Mouse (Mus musculus): ENCODE measurements around the gene Atxn2l.

Atxn2l gene

DNA sequence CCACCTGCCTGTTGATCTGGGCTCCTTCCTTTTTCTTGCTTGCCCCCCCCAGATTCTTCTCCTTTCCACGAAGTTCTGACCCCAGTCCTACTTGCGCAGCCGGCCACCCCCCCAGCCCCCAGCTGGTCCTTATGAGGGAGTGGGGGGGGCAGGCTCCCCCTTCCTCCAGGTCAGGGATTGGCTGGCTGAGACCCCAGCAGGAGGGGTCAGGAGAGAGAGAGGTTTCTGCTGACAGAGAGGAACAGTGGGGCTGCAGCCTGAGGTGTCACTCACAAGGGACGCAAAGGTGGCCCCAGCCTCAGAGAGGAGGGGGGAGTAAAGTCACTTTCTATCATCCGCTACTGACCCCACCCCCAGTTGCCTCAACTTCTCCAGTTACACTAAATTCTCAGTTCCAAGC lies 40.2 kb downstream of the Atxn2l start, which contains the start of gene Atp2a1:
Gene Atp2a1, minus strand, starts transcription at position 105 of the 400 bp plus-strand sequence.
- no peak for DNase-seq (ENCODE audit: low read depth)

DNA sequence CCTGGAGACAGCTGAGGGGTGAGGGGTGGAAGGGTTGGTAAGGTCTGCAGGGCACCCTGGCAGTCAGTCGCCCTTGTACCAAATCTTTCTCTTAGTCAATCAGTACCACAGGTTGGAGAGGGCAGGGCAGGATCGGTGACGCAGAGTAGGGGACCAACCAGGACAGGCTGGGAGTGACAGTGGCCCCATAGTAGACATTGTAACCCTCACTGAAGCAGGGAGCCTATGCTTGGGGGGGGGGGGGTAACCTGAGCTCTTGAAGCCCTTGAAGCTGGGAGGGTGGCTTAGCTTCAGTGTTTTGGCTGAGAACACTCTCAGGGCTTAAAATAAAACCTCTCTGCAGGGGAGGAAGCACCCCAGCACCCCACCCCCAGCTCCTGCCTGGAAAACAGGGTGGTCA lies 41.6 kb downstream of the Atxn2l start:
- no peak for DNase-seq (ENCODE audit: low read depth)

DNA sequence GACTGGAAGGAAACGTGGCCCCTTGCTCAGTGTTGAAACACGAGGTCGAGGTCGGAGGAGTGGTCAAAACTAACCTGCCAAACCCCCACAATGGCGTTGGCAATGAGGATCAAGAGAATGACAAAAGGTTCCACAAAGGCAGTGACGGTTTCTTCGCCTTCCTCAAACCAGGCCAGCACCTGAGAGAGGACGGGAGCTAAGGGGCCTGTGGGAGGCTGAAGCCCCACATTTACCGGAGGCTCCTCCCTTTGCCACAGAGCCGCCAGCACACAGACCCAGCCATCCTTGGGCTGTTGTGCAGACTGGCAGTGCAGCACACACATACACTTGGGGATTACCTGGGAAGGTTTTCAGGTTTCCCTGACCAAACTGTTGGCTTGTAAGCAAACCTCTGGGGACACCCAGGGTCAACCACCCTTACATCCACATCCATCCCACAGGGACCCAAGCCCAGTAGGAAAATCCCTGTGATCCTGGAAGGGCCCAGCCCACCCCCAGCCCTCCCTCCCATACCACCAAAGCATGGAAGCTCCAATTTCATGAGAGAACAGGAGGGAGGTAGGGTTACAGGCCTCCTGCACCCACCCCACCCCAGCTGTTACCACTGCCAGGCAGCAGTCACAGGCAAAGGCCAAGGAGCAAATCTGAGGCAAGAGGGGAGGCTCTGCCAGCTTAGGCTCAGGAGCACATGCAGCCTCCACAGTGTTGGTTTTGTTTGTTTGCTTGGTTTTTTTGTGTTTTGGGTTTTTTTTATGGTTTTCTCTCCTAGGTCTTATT lies 42.4 kb downstream of the Atxn2l start:
- DNase-seq (ENCODE audit: low read depth): no peak

DNA sequence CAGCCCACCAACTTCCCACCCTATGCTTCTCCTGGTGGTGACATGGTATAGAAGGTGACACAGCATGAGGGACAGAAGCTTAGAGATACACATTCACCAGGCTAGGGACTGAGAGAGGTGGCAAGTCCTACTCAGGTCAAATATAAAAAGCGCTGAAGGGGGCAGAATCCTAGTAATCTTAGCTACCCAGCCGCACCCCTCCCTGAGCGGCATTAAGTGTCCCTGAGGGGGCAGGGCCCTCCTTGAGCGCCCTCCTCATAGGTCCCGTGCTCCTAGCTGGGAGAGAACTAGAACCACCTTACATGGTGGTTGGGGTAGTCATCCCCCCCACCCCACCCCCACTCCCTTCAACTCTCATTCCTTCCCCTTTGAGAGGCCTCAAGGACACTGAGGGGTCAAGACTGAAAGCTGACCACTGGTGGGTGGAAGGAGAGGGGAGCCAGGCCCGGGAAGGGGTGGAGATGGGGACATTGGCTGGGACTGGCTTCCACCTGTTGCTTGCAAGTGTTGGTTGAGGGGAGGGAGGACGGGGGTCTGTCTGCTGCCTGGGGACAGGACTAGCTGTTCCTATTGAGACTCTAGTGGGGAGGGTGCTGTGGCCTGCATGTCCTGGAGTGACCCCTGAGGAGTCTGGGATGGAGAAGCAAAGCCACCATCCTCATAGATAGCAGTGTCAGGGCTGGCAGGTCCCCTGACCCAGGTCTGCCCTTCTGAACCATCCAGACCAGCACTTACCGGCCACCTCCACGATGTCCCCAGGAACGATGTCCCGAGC lies 44.2 kb downstream of the Atxn2l start:
- DNase-seq (ENCODE audit: low read depth): no peak

DNA sequence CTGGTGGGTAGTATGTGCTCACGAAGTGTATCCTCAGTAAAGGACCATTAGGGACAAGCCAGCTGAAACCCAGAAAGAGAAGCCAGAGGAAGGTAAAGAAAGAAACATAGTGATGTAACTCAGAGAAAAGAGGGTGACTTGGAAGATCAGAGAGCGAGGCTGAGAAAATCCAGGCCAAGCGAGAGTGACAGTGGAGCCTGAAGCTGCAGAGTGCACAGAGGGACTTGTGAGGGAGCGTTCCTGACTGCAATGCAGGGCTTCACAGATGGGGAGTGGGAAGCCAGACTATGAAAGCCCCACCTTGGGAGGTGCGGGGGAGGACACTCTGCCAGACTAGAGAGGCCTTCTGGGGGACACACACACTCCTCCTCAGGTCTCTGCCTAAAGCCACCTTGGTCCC lies 45.0 kb downstream of the Atxn2l start:
- DNase-seq (ENCODE audit: low read depth): no peak

DNA sequence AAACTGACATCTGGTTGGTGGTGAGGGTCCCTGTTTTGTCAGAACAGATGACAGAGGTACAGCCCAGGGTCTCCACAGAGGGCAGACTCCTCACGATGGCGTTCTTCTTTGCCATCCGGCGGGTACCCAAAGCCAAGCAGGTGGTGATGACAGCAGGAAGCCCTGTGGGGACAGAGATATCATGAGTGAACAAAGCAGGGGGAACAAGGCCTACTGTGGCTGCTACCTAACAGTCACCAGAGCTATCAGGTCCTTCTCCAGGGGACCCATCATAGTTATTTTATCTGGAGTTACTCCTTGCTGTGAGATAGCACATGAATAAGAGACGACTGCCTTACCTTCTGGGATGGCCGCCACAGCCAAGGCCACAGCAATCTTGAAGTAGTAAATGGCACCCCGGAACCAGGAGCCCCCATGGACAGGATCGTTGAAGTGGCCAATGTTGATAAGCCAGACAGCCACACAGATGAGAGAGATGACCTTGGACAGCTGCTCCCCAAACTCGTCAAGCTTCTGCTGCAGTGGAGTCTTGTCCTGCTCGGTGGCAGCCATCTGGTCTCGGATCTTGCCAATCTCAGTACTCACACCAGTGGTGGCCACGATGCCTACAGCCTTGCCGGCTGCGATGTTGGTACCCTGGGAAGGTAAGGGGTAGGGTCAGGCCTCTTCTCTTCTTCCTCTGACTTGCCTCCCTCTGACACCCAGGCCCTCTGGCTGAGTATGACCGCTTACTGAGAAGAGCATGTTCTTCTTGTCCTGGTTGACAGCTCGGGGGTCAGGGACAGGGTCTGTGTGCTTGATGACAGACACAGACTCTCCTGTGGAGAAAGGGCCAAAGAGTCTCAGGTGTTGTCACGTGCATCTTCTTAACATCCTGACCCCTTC lies 46.6 kb downstream of the Atxn2l start:
- no peak for DNase-seq (ENCODE audit: low read depth)

DNA sequence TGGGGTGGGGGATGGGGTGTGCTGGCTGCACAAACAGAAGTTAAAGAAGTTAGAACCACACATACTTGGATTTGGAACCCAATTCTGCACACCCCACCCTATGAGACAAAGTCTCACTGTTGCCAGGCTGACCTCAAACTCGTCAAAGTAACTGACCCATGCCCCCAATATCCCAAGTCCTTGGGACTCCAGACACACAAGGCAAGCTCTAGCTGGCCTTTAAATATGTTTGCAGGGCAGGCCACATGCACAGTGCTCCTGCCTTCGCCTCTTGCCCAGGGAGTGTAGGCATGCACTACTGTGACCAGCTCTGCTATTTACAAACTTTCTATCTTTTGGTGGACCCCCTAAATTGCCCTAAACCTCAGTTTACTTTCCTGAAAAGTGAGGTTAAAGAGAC lies 48.0 kb downstream of the Atxn2l start:
- DNase-seq (ENCODE audit: low read depth): no peak

DNA sequence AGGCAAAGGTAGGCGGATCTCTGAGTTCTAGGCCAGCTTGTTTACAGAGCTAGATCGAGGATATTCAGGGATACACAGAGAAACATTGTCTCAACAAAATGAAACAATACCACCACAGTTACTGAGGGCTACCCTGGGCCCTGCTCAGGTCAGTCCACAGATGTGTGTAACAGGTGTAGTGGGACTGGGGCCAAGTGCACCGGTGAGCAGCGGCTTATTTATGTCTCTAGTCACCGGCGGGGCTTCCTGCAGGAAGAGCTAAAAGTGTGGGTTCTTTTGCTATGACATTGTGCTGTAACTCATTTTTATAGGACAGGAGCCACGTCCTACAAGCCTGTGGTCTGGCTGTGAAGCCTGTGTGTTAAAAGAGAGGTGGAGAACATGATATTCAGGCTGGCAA lies 49.4 kb downstream of the Atxn2l start:
- DNase-seq (ENCODE audit: low read depth): no peak

DNA sequence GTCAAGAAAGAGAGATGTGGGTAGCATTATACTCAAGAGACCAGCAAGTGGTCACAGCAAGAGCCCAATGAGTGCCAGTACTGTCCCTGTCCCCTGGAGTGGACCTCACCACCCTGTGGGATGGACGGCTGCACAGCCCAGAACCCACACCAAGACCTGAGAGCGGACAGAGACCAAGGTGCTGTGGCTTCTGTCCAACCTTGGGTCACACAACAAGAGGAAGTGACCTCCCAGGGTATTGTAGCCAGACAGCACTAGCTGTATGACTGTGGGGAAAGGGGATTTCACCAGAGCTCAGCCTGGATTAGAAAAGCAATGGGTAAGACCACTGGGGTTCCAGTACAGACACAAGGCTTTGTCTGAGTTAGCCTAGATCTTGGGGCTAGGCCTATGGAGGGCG lies 51.0 kb downstream of the Atxn2l start:
- no peak for DNase-seq (ENCODE audit: low read depth)

DNA sequence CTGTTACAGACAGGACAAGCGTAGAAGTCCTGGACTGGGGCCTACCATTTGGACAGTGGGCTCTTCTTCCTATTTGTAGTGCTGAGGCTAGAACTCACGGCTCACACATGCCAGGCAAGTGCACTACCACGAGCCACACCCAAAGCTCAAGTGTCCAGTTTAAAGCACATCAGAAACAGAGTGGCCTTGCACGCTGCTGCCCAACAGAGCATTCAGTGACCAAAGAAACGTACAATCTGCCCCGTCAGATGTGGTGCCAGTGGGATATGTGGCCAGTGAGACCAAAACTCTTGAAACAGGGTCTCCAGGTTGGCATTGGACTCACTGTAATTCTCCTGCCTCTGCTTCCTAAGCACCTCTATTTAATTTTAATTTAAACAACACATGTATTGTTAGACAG lies 52.6 kb downstream of the Atxn2l start:
- no peak for DNase-seq (ENCODE audit: low read depth)

DNA sequence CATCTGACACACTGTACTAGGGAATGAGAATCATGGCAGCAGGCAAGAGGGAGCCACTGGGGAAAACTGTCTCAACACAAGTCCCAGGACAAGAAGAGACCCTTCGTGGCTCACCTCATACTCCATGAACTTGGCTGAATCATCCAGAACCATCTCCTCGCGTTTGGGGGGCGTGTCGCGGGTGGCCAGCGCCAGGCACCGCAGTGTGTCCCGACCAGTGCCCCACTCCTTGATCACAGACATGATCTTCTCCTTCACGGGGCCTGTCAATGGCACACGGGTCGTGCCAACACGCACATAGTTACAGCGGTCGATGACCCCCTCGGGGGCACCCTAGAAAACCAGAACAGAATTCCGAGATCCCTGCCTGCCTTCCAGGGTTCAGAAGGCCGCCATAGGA lies 53.2 kb downstream of the Atxn2l start:
- DNase-seq (ENCODE audit: low read depth): no peak

DNA sequence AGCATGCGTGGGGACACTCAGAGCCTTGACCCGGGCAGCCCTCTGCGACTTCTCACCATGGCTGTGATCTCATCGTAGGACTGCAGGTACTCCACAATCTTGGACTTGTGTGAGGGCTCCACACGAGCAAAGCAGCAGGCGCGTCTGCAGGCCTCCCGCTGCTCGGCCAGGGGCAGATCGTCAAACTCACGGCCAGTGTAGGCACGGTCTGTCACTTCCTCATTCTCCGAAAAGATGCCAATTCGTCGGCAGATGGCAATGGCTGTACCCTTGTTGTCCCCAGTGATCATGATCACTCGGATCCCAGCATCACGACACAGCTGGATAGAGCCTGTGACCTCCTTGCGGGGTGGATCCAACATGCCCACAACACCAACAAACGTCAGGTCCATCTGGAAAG lies 54.8 kb downstream of the Atxn2l start:
- DNase-seq (ENCODE audit: low read depth): no peak

DNA sequence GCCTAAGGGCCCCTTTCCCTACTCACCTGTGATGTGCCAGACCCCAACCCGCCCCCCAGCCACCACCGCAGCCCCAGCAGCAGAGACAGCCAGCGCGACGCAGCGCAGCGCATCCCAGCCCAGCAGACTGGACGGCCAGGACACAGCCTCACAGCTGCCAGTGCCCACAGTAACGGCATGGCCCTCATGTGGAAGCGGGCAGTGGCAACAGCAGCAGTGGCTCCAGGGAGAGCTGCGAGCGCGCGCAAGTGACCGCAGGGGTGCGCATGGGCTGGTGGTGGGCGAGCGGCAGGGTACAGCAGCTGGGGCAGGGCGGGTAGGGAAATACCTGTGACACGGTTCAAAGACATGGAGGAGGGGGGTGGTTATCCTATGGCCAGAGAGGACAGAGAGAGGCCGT lies 57.0 kb downstream of the Atxn2l start:
- no peak for DNase-seq (ENCODE audit: low read depth)

DNA sequence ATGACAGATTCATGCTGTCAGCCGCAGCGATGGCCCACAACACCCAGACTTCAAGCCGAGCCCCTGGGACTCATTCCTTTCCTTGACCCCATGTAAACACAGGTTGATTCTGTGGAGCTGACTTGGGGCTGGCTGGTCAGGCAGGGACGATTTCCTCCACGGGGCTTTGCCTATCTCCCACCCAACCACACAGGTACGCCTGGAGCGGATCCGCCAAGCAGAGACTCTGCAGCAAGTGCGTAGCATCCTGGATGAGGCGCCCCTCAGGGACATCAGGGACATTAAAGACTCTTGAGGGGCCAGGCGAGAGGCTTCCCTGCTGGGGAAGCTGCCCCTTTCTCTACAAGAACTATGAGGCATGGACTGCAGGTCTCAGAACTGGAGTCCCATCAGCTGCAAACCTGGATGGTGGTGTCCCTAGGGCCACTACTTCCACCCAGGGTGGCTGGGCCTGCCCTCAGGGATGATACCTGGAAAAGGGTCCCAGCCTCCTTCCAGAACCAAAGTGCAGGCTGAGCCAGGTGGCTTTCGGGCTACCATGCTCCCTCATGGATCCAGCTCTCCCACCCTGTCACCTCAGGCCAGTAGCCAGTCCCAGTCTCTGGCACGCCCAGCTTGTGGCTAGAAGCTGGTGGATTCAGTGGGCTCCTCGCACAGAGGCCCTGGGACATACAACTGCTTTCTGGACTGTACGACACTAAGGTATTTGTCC lies 58.0 kb downstream of the Atxn2l start:
- no peak for DNase-seq (ENCODE audit: low read depth)

DNA sequence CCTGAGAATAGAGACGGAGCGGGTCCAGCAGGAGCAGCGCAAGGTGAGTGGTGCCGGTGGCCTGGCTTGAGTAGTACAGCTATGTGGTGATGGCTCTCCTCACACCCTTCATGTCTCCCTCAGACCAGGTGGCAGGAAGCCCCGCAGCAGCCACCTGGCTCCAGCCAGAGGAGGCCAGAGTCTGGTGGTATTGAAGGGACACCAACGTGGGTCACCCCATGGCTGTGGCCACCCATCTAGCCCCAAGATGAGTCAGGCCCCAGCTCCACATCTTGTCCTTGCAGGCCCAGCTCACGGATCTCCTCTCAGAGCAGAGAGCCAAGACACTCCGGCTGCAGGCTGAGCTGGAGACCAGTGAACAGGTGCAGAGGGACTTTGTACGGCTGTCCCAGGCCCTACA lies 58.7 kb downstream of the Atxn2l start:
- no peak for DNase-seq (ENCODE audit: low read depth)

DNA sequence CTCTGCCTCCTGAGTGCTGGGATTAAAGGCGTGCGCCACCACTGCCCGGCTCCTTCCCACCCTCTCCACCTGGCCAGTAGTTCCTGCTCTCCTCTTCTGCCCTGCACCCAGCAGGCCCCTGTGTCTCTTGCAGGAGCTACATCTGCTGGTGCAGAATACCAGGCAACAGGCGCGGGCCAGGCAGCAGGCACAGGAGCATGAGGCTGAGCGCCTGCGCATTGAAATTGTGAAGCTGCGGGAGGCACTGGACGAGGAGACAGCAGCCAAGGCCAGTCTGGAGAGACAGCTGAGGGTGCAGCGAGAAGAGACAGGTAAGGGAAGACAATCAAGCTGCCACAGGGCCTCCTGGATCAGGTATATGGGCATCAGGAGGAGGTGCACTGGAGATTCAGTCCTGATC lies 59.2 kb downstream of the Atxn2l start:
- DNase-seq (ENCODE audit: low read depth): no peak

All from NIH3T3 (cell line).